Mouse (Mus musculus) hindbrain, embryonic 13.5 days (tissue): ENCODE results near the gene Mapk11. TPM values are rescaled to one million over a fixed set of nuclear protein-coding genes. Genes with fewer than 3 reads are reported as not detected.

Experiments
- microRNA-seq: library from miRNA; unstranded; fragments of <30 nt; microRNA quantifications from one replicate; pipeline ENCODE4, GENCODE M21; 2016
- polyA plus RNA-seq: library from polyadenylated mRNA; unstranded; fragments of >200 nt; fragmentation: Nextera tagmentation; extraction: Ambion mirVana; gene quantifications from 2 replicates; pipeline ENCODE4 v1.2.1, GENCODE M21; 2015

Gene Mapk11
- polyA plus RNA-seq, 1 experiment from 2014 or later = 36.5 TPM

Small RNAs within 50 kb of the gene (microRNA-seq; reads per million reads assigned to microRNA genes)
- gene Mir6958 (6.3 reads per million, percentile 19 among the genes with 10 or more reads in this experiment), gene Mir7118 (0.70 reads per million)

Other genes starting within 250 kb of the Mapk11 start
- not detected in 2 replicates for gene Ttll8, start 195.2 kb downstream of the Mapk11 start, polyA plus RNA-seq
- gene Mlc1, start 170.6 kb downstream of the Mapk11 start, polyA plus RNA-seq = 8.2 and 11.8 TPM in 2 replicates
- gene Mov10l1, start 166.7 kb downstream of the Mapk11 start, polyA plus RNA-seq = not detected in 2 replicates
- 3.8 and 4.1 TPM in 2 replicates for gene Panx2, start 89.9 kb downstream of the Mapk11 start, polyA plus RNA-seq
- gene Trabd, start 74.5 kb downstream of the Mapk11 start, polyA plus RNA-seq = 38.8 and 39.5 TPM in 2 replicates
- 19.9 and 20.7 TPM in 2 replicates for gene Selenoo, start 60.5 kb downstream of the Mapk11 start, polyA plus RNA-seq
- gene Tubgcp6, start 26.5 kb downstream of the Mapk11 start, polyA plus RNA-seq = 17.5 and 18.9 TPM in 2 replicates
- 24.3 and 24.5 TPM in 2 replicates for gene Hdac10, start 20.9 kb downstream of the Mapk11 start, polyA plus RNA-seq
- gene Mapk12, start 8.9 kb downstream of the Mapk11 start, polyA plus RNA-seq = 5.9 and 7.1 TPM in 2 replicates
- 99.2 and 104 TPM in 2 replicates for gene Plxnb2, start 31.2 kb upstream of the Mapk11 start, polyA plus RNA-seq
- 75.1 and 86.5 TPM in 2 replicates for gene Dennd6b, start 46.9 kb upstream of the Mapk11 start, polyA plus RNA-seq
- 82.8 and 87.3 TPM in 2 replicates for gene Ppp6r2, start 61.9 kb upstream of the Mapk11 start, polyA plus RNA-seq
- gene Sbf1, start 165.7 kb upstream of the Mapk11 start, polyA plus RNA-seq = 78.4 and 83.3 TPM in 2 replicates
- gene Adm2, start 173.1 kb upstream of the Mapk11 start, polyA plus RNA-seq = not detected in 2 replicates
- not detected in 2 replicates for gene Miox, start 184.8 kb upstream of the Mapk11 start, polyA plus RNA-seq
- 32.2 and 32.6 TPM in 2 replicates for gene Lmf2, start 206.0 kb upstream of the Mapk11 start, polyA plus RNA-seq
- gene Ncaph2, start 206.1 kb upstream of the Mapk11 start, polyA plus RNA-seq = 104 TPM in 2 replicates
- gene Sco2, start 224.2 kb upstream of the Mapk11 start, polyA plus RNA-seq = 10.9 and 11.3 TPM in 2 replicates
- 2.2 and 2.4 TPM in 2 replicates for gene Tymp, start 227.4 kb upstream of the Mapk11 start, polyA plus RNA-seq
- gene Odf3b, start 229.7 kb upstream of the Mapk11 start, polyA plus RNA-seq = 2.4 and 3.4 TPM in 2 replicates
- 0.05 TPM in 1 of 2 replicates, not detected in the other for gene Klhdc7b, start 235.3 kb upstream of the Mapk11 start, polyA plus RNA-seq